Mouse (Mus musculus): ENCODE results near the gene Fez2.

Fez2 gene

DNA sequence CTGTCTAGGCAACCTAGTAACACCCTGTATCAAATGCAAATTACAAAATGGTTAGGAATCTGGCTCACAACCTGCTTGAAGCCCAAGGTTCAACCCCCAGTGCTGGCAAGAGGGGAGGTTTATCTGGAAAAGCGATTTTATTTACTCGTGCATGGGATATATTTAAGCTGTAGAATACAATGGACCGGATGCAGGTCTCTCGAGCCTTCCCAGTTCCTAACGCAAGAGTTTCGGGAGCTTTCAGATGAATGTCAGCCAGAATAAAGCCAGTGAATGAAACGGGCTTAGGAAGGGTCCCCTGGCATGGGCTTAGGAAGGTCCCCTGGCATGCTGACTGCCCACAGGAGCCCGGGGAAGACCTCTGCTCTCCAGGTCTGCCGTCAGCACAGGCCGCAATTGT is 11.1 kb downstream of the Fez2 start:
- DNase-seq: no peak

DNA sequence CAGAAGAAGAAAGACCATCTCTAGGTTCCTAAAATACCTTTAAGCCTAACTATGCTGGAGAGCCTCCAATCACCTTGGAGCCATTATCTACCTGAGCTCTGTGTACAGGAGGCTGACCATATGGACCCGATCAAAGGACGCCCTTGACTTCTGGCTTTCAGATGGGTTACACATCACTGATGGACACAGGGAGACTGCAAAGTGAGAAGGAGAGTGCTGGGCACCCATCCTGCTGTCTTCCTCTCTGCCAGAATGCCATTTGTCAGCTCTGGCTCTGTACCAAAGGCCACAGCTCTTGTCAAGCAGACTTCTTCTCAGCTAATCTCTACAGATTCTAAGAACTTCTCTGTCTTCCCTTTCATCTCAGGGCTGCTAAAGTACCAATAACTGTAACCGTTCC is 12.6 kb downstream of the Fez2 start:
- DNase-seq: no peak

DNA sequence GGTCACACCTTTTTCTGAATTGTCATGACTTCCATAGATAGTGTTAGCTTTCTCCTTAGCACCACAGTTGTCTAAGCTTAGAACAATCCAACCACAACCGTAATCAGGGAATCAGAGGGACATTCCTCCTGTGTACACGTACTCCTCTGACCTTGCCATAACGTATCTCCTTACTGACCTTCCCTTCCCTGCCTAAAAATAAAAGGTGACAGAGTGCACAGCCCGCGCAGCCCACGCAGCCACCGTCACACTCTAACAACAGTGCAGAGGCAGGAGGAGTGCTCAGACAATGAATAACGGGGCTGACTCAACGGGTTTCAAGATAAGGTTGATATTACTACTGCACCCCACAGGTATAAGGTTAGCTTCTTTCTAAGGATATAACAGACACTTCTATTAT is 14.1 kb downstream of the Fez2 start:
- no peak for DNase-seq

DNA sequence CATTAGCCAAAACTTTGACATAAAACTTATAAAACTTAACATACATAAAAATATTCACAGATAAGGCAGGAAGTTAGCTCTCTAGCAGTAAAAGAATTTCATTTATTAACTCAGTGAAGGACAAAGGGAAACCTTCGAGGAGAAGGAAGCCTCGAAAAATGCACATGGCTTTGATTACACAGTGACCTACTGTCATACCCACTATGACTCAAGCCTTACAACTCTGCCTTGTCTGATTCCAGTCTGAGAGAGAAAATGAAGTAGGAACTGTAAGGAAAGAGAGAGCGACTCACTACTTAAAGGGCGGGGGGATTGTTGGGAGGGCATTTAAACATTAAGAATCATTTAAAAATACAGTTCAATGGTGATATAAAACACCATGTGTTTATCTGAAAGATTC is 14.7 kb downstream of the Fez2 start:
- DNase-seq: no peak

DNA sequence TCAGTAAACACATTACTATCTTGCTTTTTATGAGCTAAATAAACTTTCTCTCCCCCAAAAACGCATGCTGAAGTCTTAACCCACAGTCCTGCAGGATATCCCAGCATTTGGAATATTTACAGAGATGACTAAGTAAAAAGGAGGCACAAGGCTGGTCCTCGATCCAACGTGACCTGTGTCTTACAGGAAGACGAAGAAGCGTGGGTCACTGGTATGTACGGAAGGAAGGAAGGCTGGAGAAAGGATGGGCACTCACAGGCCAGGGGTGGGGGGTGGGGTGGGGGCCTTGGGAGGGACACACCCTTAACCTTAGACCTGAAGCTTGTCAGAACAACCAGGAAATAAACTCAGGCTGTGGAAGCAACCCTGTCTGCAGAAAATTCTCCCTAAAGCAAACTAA is 15.8 kb downstream of the Fez2 start:
- no peak for DNase-seq

DNA sequence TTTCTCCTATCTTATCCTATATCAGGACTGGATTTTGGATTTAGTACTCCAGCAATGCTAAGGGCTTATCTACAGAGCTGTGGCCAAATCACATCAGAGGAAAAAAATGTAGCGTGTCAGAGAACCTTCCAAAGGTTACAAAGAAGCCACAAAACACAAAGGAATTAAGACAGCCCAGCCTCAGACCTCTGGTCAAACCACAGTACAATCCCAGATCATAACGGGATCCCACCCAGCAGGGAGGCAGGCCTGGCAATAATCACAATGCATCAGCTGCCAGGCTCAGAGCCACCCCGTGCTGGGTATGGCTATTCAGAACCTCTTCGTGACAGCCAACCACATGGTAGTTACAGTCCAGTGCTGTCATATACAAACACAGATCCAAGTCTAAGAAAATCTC is 16.2 kb downstream of the Fez2 start:
- DNase-seq: no peak

DNA sequence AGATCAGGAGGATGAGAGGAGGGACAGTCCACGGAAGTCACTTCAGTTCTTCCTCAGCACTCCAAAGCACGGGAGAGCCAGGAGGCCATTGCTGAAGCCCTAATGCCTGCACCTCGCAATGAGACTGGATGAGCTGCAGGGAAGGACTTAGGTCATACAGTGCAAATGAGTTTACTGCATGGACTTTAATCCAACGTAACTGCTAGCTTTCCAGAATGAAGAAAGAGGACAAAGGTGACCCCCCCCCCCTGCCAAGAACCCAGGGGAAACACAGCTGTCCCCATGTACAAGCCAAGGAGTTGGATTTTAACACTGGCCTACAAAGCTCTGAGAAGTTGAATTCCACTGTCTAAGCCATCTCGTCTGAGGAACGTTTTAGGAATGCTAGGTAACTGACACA is 16.6 kb downstream of the Fez2 start:
- no peak for DNase-seq

DNA sequence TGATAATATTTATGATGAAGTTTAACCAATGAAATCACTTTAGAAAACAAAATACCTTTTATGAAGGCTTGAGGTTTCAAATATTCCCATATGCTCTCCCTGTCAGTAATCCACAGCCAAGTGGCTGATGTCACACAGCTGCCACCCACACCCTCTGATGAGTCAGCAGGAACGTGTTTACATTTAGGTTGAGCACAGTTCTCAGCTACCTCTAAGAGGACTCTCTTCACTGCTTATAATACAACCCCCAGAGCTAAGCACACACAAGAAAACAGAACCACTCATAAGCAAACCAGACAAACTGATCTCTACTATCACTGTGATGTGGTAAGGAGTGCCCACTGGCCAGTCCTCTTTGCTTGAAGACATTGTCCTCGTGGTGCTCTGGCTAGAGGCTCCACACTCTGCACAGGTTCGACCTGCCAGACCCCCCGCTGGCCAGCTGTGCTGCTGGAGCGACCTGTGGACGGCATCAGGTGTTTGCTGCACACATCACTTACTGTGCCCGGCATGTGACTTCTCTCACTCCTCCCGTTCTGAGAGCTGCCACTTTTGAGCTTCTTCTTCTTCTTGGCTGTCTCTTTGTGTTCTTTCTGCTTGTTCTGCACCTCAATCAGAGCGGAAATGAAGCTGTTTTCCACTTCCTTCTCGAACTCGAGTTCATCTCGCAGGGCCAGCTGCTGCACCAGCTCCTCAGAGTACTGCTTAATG is 17.7 kb downstream of the Fez2 start:
- DNase-seq: peak in 1 of 2 experiments; percentile 10

DNA sequence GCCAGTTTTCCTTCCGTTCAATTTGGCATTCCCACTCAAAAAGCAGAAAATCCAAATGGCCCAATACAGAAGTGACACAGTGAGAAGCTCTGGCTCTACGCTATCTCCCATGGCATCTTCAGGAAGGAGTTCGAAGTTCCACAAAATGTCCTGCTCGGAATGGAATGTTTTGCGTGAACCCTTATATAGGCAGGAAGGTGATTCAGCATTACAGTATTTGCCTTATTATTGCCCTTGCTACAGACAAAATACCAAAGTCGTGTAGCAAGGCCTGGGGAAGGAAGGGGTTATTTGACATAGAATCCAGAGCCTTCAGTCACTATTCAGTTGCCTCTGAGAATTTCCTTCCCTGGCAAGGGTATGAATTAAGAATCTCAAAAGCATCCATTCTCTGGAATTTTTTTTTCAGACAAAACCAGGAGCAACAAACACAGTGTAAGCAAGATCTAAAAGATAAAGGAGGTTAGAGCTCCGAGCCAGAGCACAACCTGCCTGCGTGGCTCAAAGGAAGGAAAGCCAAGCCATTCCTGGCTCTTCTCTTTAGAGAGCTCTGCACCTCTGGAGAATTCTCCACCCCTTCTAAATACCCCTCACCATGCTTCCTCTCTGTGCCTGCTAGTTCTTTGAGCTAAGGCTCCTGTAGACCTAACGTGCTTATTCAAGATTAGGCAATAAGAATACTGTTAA is 25.4 kb downstream of the Fez2 start:
- no peak for DNase-seq

DNA sequence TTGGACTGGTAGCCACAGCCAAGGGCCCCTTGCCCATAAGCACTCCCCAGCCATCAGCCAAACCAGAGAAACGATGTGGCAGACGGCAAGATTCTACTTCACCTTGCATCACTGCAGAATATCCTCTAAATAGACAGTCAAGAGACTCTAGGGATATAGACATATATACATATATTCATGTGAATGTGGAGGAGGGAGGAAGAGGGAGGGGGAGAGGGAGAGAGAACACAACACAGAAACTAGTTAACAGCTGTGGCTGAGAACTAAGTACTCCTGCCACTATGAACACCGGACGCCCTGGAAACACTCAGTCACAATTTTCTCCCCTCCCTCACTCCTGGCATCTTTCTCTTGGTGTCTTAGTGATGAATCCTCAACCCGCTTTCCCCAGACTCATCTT is 28.4 kb downstream of the Fez2 start:
- no peak for DNase-seq

DNA sequence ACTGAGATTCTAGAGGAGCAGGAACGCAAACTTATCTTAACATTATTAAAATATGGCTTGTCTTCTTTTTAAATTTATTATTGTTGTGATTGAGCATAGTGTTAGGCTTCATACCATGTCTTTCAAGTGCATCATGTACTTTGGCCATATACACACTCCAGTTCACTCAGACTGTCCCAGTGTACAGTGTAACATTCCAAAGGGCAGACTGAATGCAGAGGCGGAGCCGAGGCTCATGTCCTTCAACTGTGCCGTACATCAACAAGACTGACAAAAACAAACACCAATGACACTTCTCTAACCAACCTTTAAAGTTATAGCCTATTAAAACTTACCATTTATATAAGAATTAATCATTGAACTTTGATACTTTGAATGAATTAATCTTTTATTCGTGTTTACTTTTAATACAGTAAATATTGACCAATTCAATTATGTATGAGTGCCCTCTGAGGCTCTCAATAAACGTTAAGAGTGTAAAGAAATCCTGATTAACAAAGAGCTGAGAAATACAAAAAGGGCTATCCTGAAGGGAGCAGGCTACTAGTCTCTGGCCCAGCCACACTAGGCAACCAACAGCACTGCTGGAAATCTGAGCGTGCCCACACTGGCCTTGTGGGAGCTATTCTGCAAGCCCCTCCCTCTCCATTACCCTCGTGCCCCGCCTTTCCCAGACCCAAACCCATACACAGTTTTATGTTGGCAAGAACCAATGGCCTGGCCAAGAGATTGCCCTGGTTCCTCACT is 29.7 kb downstream of the Fez2 start:
- no peak for DNase-seq

DNA sequence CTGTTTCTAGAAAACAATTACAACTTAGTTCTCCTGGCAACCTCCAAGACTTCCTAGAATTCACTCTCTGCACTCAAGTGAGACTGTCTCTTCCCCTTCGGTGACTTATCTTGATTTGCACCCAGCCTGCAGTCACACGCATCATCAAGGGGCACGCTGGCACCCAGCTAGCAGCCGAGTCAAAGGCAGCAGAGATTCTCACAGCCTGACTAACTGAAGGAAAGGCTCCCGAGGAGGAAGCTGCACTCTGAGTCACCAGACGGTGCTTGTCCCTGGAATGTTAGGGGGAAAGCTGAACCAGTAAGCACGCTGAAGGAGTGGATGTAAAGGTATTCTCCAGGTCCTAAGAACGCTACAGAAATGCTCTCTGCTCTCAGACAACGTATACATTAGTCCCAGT is 30.3 kb downstream of the Fez2 start:
- no peak for DNase-seq

DNA sequence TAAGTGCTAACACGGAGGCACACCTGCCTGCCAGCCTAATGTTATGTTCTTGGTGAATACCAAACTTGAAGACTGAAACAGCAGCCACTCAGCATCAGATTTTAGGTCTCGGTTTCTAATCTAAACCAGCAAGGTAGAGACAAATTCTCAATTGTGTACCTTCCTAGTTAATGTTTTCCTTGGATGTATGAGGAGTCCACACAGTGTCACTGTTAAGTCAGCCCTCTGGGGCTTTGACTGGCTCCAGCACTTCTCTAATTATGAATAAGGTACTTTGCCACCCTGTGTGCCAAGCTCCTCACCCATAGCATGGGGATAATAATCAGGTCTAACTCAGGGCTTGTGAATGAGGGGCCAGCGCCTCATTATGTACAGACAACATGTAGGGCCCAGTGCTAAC is 35.6 kb downstream of the Fez2 start:
- DNase-seq: no peak

DNA sequence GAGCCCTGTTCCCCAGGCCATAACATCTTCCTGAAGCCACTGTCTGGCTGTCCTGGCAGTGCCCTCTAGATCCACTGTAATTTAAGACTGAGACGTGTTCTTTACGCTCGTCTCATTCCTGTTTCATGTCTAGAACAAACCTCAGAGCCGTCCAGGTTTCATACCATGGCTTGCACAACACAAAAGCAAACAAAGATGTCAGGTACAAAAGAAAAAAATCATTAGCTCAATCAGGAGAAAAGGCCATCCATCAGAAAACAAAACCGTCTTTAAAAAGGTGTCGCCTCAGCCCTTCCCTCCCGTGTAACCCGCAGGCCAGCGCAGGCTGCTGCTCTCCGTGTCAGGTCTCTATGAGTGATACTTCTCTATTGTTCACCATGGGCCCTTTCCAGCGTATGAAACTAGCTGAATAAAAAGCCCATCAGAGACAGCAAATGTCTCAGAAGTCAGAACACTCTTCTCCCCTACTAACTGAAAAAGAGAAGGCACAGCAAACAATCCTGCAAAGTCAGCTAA is 38.2 kb downstream of the Fez2 start:
- no peak for DNase-seq

DNA sequence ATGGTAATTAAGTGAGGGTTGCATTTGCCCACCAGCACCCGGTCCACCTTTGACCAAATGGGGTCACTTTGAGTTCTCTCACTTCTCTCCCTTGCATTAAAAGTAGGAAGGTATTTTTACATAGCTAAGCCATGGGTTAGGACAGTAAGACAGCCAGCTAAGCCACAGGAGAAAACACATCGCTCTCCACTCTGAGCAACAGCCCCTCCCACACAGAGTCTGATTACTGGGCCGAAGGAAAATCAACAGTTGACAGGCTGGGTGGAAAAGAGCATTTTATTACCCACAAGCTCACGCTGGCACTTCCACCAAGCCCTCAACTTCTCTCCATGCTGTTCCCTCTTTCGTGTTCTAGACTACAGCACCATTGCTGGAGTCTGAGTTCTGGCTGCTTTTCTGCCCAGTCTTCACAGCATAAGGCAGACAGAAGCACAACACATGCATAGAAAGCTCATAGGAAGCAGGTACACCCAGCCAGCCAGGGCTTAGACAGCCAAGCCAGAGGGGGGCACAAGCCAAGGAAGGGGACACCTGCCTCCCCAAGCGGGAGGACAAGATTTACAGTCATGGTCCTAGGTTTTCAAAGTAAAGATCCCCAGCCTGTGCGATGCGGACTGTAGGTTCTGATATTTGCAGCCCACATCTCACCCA is 38.7 kb downstream of the Fez2 start:
- no peak for DNase-seq

DNA sequence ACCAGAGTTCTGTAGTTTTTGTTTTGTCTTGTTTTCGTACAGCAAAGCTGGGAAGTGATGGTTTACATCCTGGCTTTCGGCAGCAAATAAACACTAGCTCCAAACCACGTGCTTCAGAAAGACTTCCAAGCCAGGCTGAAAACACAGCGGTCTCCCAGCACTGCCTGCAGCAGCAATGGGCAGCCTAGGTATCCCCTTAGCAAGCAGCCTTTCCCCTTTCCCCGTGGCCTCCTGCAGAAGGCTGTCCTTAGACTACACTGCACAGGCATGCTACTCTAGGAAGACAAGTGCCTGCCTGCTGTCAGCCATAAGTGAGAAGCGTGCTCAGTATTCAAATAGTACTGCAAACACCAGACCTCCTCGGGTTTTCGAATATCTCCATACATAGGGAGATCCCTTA is 41.4 kb downstream of the Fez2 start:
- no peak for DNase-seq

DNA sequence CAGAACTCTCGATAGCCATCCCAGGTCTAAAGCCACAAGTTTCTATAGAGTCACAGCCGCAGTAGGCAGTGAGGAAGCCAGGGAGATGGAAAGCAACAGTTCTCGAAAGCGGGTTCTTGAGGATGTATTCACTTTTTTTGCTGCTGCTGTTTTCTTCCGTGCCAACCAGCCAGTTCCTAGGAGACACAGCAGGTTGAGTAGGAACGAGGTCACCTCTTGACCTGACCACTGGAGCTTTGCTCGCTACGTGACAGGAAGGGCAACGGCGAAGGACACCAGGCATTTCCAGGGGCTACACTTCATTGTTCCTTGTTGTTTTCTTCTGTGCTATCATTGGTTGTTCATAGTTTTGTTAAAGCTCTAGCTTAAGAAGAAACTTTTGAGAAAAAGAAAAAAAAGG is 43.2 kb downstream of the Fez2 start:
- DNase-seq: no peak

DNA sequence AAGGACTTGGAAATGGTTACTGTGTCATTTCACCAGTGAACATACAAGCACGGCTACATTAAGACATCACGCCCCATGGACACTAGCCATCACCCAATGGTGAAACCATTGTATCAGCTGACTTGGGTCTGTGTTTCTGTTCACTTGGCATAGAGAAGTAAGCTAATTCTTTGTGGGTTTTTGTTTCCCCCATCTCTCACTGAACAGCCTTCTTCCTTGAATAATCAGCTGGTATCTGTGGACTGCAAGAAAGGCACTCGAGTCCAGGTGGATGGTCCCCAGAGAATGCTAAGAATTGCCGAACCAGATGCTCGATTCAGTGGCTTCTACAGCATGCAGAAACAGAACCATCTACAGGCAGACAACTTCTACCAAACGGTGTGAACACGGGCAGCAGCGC is 44.1 kb downstream of the Fez2 start:
- DNase-seq: no peak

DNA sequence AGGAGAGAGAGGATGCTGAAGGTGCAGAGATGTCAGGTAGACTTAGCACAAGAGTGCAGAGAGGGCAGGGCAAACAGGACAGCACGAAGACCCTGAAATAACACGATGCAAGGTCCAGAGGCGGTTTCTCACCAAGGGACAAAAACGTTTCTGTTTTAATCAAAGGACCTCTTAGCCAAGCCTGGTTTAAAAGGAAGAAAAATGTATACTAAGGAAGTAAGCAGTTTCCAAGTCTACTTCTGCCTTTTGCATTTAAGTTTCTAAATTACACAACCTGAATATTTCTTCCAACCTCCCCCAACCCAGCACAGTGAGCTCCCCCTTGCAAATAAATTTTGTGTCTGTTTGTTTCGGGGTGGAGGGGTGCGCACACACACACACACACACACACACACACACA is 44.8 kb downstream of the Fez2 start:
- DNase-seq: no peak

DNA sequence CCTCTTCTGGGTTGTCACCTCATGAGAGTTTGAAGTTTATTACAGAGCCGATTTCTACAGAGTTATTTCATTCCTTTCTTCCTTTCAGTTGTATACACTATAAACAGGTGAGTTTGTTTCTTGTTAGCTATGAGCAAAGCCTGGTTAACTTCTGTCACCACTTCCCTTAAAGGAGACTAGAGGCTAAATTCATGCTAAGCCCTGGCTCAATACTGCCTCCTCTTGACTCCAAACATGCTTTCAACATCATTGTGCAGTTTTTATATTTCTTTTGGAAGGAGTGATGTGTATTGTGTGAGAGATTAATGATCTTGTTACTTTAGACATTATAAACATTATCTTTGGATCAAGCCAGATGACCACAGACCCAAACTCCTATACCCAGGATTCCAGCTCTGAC is 47.5 kb downstream of the Fez2 start:
- DNase-seq: no peak

DNA sequence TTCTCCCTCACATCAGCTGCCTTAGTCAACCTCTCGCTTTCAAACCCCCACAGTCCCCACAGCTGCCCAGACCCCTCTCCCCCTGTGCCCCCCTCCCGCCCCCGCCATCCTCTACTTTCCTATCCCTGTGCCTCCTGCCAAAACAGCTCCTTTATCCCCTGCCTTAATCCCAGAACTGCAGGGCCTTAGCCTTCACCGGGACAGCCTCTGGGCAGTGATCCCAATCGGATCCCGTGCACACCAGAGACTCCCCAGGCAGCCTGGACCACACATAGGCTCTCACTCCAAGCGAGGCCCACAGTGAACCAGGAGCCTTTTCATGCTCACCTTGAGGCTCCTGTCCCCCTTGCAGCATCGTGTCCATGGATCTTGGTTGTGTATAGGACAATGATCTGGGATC is 49.5 kb downstream of the Fez2 start:
- DNase-seq: no peak

DNA sequence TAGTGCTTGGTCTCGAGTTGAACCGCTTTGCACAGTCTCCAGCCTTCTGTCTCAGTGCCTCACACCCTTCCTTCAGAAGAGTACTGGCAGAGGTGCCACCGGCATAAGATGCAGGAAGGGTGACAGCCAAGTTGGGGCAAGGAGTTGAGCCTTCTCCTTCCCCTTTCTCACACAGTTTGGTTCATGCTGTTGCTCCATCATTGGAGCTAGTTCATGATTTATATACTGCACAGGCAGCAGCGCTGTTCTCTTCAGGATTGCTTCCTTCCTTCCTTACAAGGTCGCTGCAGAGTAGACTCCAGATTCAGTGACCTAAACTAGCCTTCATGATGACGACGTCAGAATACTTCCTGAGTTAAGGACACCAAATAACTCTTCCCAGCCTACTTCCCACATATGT is 51.9 kb downstream of the Fez2 start:
- no peak for DNase-seq

DNA sequence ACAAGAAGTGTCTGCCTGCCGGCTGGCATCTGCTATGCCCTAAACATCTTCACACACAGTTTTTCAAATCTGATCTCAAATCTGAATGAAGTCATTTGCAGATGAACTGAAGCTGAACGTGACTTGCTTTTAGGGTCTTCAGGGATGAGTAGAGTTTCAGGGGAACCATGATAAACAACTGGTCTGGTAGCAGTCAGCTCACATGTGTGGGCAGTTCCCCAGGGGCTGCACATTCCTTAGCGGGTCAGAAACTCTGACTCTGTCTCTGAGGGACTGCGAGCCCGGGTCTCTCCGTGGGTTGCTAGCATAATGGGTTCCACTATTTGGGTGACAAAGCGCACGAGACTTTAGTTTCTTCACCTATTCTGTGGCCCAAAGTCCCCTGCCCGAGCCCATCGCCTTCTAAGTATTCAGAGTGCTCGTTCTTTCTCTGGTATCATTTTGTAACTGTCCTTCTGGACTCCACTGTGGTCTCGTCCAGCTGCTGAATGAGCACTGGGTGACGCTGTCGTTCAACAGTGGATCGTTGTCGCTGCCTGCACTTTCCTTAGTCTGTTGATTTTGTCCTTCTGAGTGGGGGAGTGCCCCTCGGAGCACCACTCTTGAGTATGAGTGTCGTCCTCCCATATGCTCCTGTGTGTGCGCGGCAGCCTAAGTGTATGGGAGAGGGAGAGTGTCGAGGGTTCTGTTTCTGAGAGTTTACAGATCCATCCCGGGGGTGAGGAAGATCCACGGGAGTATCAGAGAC is 53.2 kb downstream of the Fez2 start:
- no peak for DNase-seq
